Mouse (Mus musculus) spleen, embryonic (tissue): ENCODE measurements around the gene Capn1.

Source experiments
- CTCF ChIA-PET: fragments of 350-600 bp; sonication (Branson Sonifier 250); formaldehyde crosslinking; loops from one replicate; lab custom pipeline; 2022; lab: Charles Lee

Capn1 gene

DNA sequence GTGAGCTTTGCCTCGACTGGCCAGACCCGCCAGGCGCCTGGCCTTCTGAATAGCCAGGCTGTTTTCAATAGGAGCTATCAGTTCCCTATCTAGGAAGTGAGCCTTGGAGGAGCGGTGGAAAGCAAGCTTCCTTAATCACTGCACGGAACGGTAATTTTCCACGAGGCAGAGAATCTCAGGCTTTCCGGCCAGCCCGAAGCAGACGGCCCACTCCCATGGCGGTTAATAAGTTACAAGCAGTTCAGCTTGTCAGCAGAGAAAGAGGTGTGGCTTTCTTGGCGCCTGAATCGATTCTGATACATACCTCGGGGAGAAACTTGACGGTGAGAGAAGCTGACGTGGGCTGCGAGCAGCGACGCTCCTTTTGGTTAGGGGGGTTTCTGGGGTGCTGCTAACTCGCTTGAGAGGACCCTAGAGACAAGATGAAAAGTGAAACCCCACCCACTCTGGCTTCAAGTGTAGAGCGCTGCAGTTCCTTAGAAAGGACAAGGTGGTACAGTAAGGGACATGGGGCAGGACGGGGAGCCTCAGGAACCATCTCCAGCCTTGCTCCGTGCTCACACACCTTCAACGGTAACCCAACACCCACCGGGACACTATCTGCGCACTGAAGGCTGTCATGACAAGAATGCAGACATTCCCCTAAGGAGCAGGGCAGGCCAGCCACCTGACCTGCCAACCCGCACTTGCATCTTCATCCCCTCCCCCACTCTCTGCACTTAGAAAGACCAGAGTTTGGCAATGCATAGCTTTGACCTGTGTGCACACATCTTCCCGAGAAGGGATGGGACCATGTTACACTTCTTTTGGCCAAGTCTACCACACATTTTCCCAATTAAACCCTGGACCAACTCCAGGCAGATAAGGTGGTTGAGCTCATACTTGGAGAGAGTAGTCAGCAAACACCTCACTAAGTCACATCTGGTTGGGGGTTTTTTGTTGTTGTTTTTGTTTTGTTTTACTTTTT lies 59.7 kb downstream of the Capn1 start:
- CTCF ChIA-PET = interaction anchor here (0.5 to 1.4 kb wide), 7 partner anchors 10 to 532 kb away, joined by 3 to 24 read pairs (median 6); partner anchors contain the start of gene Cdc42ep2

DNA sequence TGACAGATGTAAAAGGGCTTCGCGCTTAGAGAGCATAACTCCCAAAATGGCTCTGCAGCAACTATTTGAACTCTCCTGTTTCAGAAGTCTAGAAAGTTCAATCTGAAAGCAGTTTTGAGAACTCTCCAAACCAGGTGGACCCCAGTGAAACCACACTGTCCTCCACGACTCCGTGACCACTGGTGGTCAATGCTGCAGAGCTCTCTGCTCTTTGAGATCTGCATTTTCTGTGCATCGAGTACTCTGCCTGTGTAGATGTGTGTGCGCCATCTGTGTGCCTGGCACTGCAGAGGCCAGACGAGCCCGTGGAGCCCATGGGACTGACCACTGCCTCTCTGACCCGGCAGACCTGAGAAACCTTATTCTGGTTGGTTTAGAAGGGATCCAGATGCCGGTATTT lies 60.8 kb downstream of the Capn1 start:
- CTCF ChIA-PET = no interaction called here

DNA sequence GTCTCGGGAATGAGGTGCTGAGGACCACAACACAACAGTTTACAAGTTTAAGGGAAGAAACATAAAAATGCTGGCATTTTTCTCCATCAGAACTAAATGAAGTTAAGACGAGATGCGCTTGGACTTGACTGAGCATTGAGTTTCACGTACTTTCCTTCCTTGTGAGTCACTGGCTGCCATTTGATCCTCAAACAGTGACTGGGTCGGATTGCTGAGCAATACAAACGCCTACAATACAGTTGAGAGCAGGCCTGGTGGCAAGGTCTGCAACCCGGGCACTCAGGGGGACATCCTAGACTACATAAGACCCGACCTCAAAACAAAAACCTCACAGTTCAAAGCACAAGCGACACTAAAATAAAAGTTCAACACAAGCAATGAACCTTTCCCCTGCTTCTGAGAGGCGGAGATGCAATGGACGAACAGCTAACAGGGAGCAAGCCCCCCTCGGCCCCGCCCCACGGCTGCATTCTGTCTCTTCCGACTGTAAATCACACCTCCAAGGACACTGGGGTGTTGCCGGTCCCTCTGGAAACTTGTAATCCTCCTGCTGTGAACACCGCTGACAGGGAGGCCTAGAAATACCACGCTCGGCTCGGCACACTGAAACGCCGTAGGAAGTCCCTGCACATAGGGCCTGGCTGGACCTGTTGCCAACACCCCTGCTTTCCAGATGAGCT lies 61.5 kb downstream of the Capn1 start:
- CTCF ChIA-PET = no interaction called here

DNA sequence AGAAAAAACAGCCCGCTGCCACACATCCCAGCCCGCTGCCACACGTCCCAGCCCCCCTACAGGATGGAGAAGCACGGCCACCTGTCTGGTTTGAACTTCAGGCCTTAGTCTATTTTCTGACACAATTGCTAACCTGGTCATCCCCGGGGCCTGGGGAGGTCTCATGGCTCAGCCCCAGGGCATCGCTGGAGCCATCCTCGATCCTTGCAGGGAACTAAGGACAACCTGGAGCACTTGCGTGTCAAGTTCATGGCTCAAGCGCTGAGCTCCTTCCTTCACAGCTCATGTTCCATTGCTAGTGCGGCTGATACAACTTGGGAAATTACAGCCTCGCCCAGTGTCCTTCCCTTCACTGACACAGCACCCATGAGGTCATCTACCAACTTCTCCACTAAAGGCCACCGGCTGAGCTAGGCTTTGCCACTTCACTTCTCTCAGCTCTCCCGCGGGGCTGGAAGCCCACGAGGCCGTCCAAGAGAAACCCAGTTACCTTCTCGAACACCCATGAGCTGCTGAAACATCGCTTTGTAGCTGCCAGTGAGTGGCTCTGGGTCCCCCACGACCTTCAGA lies 62.4 kb downstream of the Capn1 start:
- CTCF ChIA-PET = no interaction called here

DNA sequence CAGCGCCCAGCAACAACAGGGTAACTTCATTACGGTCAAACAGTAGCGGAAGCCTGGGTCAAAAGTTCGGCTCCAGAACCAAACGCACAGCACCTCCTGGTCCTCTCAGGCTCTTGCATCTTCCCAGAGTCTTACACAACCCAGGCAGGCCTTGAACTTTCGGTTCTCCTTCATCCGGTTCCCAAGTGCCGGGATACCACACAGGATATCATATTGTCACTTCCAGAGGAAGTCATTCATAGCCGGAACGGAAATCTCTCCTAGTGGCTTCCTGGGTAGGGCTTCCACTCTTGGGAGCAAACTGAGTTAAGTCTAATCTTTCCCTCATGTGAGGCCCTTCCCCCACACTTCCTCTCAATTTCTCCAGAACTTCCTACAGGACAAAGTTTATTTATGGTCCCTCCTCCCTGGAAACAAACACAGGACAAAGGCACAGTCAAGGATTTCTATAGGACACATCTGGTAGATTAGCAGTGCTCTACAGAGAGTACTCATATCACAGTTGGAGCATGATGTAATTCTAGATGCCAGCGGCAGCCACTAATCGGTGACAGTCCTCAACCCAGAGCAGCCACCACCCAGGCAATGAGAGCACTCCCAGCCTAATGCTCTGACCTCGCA lies 63.5 kb downstream of the Capn1 start:
- CTCF ChIA-PET = no interaction called here

DNA sequence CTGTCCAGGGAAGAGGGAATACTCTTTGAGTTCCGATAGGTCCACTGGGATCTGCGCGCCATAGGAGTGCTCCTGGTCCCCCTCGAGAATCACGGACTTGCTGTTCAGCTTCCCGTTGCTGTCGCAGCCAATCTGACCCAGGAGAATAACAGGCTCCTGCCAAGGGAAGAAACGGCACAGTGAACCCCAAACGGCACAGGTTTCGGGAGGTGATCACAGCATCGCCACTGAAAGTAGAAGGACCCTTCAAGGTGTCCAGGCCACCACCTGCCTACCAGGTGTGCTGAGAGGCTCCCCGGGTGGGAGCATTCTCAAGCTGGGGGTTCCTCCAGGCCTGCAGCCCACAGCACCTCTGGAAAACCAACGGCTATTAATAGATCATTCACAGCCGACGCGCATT lies 64.1 kb downstream of the Capn1 start:
- CTCF ChIA-PET = interaction anchor here (0.6 kb wide), 1 partner anchor 32 kb away, joined by 6 read pairs; no protein-coding TSS in a partner anchor

DNA sequence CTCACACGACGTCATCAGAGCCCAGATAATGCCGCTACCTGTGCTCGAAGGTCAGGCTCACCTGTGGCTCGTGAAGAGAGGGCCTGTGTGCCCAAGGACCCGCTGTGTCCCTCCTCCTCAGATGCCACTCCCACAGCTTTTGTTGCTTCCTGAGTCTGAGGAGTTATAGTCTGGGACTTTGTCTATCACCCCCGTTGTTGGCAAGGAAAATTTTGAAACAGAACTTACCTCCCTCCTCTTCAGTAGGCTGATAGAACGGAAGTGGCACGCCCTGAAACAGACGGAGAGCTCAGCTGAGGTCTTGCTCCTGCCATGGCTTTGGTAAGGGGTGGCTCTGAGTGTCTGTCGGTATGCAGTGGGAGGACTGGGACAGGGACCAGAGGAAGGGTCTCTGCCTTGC lies 65.5 kb downstream of the Capn1 start:
- CTCF ChIA-PET = interaction anchor here (0.6 kb wide), 1 partner anchor 198 kb away, joined by 4 read pairs; no protein-coding TSS in a partner anchor

DNA sequence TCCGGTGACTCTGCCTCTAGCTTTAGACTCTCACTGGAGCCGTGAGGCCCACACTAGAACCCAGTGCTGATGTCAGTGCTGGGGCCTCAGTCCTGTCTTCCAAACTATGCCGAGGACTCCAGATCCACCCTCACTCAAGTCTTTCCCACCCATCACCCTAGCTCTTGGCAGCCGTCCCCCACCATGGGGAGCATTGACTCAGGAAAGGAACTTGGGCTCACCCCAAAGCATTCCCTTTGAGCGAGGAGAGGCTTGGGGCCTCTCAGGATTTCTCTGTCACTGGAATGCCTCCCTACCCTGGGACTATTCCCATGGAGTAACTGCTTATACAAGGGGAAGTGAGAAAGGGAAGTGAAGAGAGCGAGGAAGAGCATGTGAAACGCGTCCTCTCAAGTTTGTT lies 69.8 kb downstream of the Capn1 start:
- CTCF ChIA-PET = interaction anchor here (1.0 kb wide), 1 partner anchor 10 kb away, joined by 9 read pairs; no protein-coding TSS in a partner anchor

DNA sequence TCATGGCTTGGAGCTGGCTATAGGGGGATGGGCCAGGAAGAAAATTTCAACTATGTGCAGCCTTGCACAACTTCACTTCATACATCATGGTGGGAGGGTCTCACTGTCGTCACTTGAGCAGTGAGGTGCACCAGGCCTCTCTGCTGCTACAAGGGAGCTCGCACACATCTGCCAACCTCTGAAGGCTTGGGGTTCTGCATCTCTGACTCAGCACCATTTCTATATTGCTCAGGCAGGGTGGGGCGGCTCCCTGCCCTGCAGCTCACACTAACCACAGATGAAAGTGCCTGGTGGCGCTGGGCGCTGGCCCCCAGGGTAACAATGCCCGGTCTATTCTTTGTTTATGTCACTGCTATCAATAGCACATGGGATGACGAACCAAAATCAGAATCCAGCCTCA lies 70.7 kb downstream of the Capn1 start:
- CTCF ChIA-PET = no interaction called here

DNA sequence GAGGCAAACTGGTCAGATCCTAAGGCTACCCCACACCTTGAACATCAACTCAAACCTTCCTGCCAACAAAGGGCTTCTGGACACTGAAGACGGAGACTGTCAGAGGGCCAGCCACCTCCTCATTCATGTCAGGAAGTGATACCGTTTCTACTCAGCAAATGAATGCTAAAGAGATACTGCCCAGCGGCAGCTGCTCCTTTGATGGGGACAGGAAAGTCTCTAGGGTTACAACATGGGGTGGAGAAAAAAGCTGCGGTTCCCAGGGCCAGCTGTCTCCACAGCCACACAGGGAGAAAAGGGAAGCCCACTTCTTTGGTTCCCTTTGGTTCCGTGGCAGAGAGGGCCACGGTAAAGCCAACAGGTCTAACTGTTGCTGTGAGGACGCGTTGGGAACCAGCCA lies 71.6 kb downstream of the Capn1 start:
- CTCF ChIA-PET = interaction anchor here (0.6 kb wide), 1 partner anchor 13 kb away, joined by 3 read pairs; no protein-coding TSS in a partner anchor

DNA sequence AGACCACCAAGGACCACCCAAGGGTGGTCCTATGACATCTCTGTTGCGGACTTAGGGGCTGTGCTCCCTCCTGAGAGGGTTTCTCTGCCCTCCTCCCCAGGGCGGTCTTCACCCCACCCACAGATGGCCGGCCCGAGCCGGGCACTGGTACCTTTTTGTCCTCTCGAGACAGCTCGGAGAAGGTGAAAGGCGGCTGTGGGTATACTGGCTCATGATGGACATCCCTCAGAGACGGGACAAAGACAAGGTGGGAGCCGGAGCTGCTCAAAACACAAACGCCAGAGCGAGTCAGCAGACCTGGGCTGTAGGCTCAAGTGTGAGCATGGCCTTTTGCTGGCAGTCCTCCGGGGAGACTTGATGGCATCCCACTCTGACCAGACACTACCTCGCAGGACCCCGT lies 72.3 kb downstream of the Capn1 start:
- CTCF ChIA-PET = interaction anchor here (0.6 kb wide), 1 partner anchor 14 kb away, joined by 3 read pairs; no protein-coding TSS in a partner anchor

DNA sequence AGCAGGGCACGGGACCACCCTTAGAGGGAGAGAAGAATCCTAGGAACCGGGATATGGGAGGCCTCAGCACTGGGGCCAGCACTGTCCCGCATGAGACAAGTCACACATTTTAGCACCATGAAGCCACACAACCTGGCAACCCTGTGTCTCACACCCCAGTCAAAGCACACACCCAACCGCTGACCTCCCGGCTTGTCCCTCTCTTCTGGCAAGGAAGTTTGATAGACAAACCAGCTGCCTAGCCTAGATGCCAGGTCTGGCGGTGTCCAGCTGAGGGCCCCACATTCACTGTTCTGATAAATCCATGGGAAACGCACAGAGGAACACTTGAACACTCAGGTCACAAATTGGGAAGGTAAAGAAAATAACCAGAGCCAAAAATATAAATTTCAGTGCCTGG lies 73.1 kb downstream of the Capn1 start:
- CTCF ChIA-PET = no interaction called here

DNA sequence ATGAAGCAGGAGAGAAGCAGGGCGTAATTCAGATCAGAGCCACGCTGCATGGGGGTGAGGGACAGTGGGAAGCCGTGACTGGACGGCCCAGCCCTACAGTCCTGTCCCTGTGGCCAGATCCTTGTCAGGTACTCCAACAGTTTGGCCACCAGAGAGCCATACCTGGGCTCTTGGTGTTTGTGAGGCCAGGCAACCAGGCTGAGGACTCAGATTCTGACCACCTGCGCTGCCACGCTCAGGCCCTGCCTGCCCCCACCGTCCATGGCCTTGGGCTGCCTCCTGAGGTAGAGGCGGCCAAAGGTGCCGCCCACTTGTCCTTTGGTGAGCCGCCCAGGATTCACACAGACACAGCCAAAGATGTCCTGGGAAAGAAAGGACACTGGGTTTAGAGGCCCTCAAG lies 75.0 kb downstream of the Capn1 start:
- CTCF ChIA-PET = no interaction called here

DNA sequence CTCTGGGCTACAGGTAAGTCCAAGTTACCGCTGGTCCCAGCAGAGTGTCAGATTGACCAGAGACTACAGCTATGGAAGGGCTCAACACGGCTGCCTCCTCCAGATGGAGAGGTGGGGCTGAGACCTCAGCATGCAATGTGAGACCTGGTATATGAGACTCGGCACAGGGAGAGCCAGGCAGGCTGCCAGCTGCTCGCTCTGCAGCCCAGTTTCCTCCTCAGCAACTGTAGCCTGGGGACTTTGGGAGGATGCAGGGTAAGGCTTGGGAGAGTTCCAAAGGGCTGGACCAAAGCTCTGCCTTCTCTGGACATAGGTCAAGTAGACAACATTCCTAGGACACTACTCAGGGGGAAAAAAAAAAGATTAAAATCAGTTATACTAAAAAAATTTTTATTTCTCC lies 75.5 kb downstream of the Capn1 start:
- CTCF ChIA-PET = no interaction called here

DNA sequence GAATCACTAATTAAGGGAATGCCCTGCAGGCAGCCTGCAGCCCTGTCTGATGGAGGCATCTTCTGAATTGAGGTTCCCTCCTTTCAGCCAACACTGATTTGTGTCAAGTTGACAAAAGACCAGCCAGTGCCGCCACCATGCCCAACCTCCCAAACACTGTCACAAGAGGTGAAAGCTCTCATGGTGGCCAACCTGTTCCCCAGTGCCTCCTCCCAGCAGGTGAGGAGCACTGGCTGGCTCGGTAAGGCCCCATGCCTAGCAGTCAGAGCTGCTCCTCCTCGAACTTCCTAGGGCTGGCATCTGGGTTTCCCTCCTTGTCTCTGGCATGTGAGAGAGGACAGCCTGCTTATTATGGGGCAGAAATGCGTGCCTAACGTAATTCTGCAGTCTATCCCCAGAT lies 76.0 kb downstream of the Capn1 start:
- CTCF ChIA-PET = no interaction called here
